Mouse (Mus musculus): Measurements from ENCODE around the gene Nucb1. TPM values are rescaled to one million over a fixed set of nuclear protein-coding genes. Genes with fewer than 3 reads are reported as not detected.

The Nucb1 gene
- polyA plus RNA-seq, 1 experiment from 2014 or later, result 121 TPM

Small RNA genes lying within 50 kb of the gene (microRNA-seq; reads per million reads assigned to microRNA genes)
- not detected for gene Gm22133

Other genes starting within 250 kb of the Nucb1 start
- gene Slc6a21, start 232.9 kb downstream of the Nucb1 start, polyA plus RNA-seq (2015; fragmentation: Nextera tagmentation; extraction: Ambion mirVana), result not detected in 2 replicates
- gene Trpm4, start 176.6 kb downstream of the Nucb1 start, polyA plus RNA-seq (2015; fragmentation: Nextera tagmentation; extraction: Ambion mirVana), result 7.1 and 7.2 TPM in 2 replicates
- gene Hrc, start 175.1 kb downstream of the Nucb1 start, polyA plus RNA-seq (2015; fragmentation: Nextera tagmentation; extraction: Ambion mirVana), result 0.55 and 0.74 TPM in 2 replicates
- gene Ppfia3, start 143.4 kb downstream of the Nucb1 start, polyA plus RNA-seq (2015; fragmentation: Nextera tagmentation; extraction: Ambion mirVana), result 18.4 and 20.3 TPM in 2 replicates
- gene Lin7b, start 139.8 kb downstream of the Nucb1 start, polyA plus RNA-seq (2015; fragmentation: Nextera tagmentation; extraction: Ambion mirVana), result 11.1 and 11.6 TPM in 2 replicates
- 186 and 225 TPM in 2 replicates for gene Snrnp70, start 114.7 kb downstream of the Nucb1 start, polyA plus RNA-seq (2015; fragmentation: Nextera tagmentation; extraction: Ambion mirVana)
- gene Kcna7, start 104.8 kb downstream of the Nucb1 start, polyA plus RNA-seq (2015; fragmentation: Nextera tagmentation; extraction: Ambion mirVana), result not detected in 2 replicates
- not detected in 2 replicates for gene Ntf5, start 96.7 kb downstream of the Nucb1 start, polyA plus RNA-seq (2015; fragmentation: Nextera tagmentation; extraction: Ambion mirVana)
- not detected in 2 replicates for gene Lhb, start 89.6 kb downstream of the Nucb1 start, polyA plus RNA-seq (2015; fragmentation: Nextera tagmentation; extraction: Ambion mirVana)
- 21.5 and 25.9 TPM in 2 replicates for gene Gys1, start 75.6 kb downstream of the Nucb1 start, polyA plus RNA-seq (2015; fragmentation: Nextera tagmentation; extraction: Ambion mirVana)
- gene Ruvbl2, start 72.3 kb downstream of the Nucb1 start, polyA plus RNA-seq (2015; fragmentation: Nextera tagmentation; extraction: Ambion mirVana), result 89.7 and 111 TPM in 2 replicates
- gene Ftl1, start 50.5 kb downstream of the Nucb1 start, polyA plus RNA-seq (2015; fragmentation: Nextera tagmentation; extraction: Ambion mirVana), result 6,282 and 6,442 TPM in 2 replicates
- 184 and 237 TPM in 2 replicates for gene Bax, start 43.5 kb downstream of the Nucb1 start, polyA plus RNA-seq (2015; fragmentation: Nextera tagmentation; extraction: Ambion mirVana)
- 0.13 and 0.29 TPM in 2 replicates for gene Tulp2, start 28.5 kb downstream of the Nucb1 start, polyA plus RNA-seq (2015; fragmentation: Nextera tagmentation; extraction: Ambion mirVana)
- gene Gm45808, start 23.6 kb downstream of the Nucb1 start, polyA plus RNA-seq (2015; fragmentation: Nextera tagmentation; extraction: Ambion mirVana), result not detected in 2 replicates
- 3.2 and 3.4 TPM in 2 replicates for gene Dhdh, start 21.6 kb downstream of the Nucb1 start, polyA plus RNA-seq (2015; fragmentation: Nextera tagmentation; extraction: Ambion mirVana)
- gene Ppp1r15a, start 15.9 kb upstream of the Nucb1 start, polyA plus RNA-seq (2015; fragmentation: Nextera tagmentation; extraction: Ambion mirVana), result 17.2 and 20.9 TPM in 2 replicates
- gene Plekha4, start 15.9 kb upstream of the Nucb1 start, polyA plus RNA-seq (2015; fragmentation: Nextera tagmentation; extraction: Ambion mirVana), result 4.1 and 7.9 TPM in 2 replicates
- 0.52 and 1.7 TPM in 2 replicates for gene Hsd17b14, start 44.5 kb upstream of the Nucb1 start, polyA plus RNA-seq (2015; fragmentation: Nextera tagmentation; extraction: Ambion mirVana)
- 24.0 and 24.1 TPM in 2 replicates for gene Bcat2, start 59.7 kb upstream of the Nucb1 start, polyA plus RNA-seq (2015; fragmentation: Nextera tagmentation; extraction: Ambion mirVana)
- gene Fgf21, start 105.1 kb upstream of the Nucb1 start, polyA plus RNA-seq (2015; fragmentation: Nextera tagmentation; extraction: Ambion mirVana), result not detected in 2 replicates
- not detected in 2 replicates for gene Fut1, start 106.9 kb upstream of the Nucb1 start, polyA plus RNA-seq (2015; fragmentation: Nextera tagmentation; extraction: Ambion mirVana)
- 0.10 TPM in 1 of 2 replicates, not detected in the other for gene Izumo1, start 111.4 kb upstream of the Nucb1 start, polyA plus RNA-seq (2015; fragmentation: Nextera tagmentation; extraction: Ambion mirVana)
- gene Rasip1, start 117.1 kb upstream of the Nucb1 start, polyA plus RNA-seq (2015; fragmentation: Nextera tagmentation; extraction: Ambion mirVana), result 13.1 TPM in 2 replicates
- 3.1 and 3.4 TPM in 2 replicates for gene Mamstr, start 129.6 kb upstream of the Nucb1 start, polyA plus RNA-seq (2015; fragmentation: Nextera tagmentation; extraction: Ambion mirVana)
- gene Fut2, start 156.0 kb upstream of the Nucb1 start, polyA plus RNA-seq (2015; fragmentation: Nextera tagmentation; extraction: Ambion mirVana), result 0.15 TPM in 1 of 2 replicates, not detected in the other
- gene Ntn5, start 173.6 kb upstream of the Nucb1 start, polyA plus RNA-seq (2015; fragmentation: Nextera tagmentation; extraction: Ambion mirVana), result 1.9 and 2.6 TPM in 2 replicates
- 0.52 and 0.93 TPM in 2 replicates for gene Sec1, start 184.0 kb upstream of the Nucb1 start, polyA plus RNA-seq (2015; fragmentation: Nextera tagmentation; extraction: Ambion mirVana)
- gene Car11, start 189.4 kb upstream of the Nucb1 start, polyA plus RNA-seq (2015; fragmentation: Nextera tagmentation; extraction: Ambion mirVana), result 44.5 and 46.0 TPM in 2 replicates
- 3.1 and 4.1 TPM in 2 replicates for gene Dbp, start 194.7 kb upstream of the Nucb1 start, polyA plus RNA-seq (2015; fragmentation: Nextera tagmentation; extraction: Ambion mirVana)
- 570 and 614 TPM in 2 replicates for gene Rpl18, start 205.1 kb upstream of the Nucb1 start, polyA plus RNA-seq (2015; fragmentation: Nextera tagmentation; extraction: Ambion mirVana)
- gene Sphk2, start 207.6 kb upstream of the Nucb1 start, polyA plus RNA-seq (2015; fragmentation: Nextera tagmentation; extraction: Ambion mirVana), result 25.1 and 26.3 TPM in 2 replicates
- gene Fam83e, start 210.8 kb upstream of the Nucb1 start, polyA plus RNA-seq (2015; fragmentation: Nextera tagmentation; extraction: Ambion mirVana), result 0.39 and 0.55 TPM in 2 replicates
- gene Spaca4, start 215.4 kb upstream of the Nucb1 start, polyA plus RNA-seq (2015; fragmentation: Nextera tagmentation; extraction: Ambion mirVana), result not detected in 2 replicates

All from neural tube, embryonic 13.5 days (tissue).